Mouse (Mus musculus): ENCODE data around the gene Capn7. TPM values are rescaled to one million over a fixed set of nuclear protein-coding genes. Genes with fewer than 3 reads are reported as not detected.
A peak's percentile ranks its signal among the peaks of the same experiment; 100 is the strongest.

Gene Capn7
- total and polyA plus RNA-seq, 2 experiments = 6.1 to 38.1 TPM

- Histone ChIP-seq H3K36me3 (ENCODE audit: control insufficient read depth, insufficient read depth, low read length) (no peaks in the 10 kb centered on the region), H3K9ac (ENCODE audit: low read depth, low read length) (no peak overlapping the region), H3K79me2 (ENCODE audit: control insufficient read depth, insufficient read depth, low read length) (peaks cover 49% of the 10 kb centered on the region), H3K4me3 (ENCODE audit: insufficient read depth, low read depth, low read length) (no peak overlapping the region), H3K27me3 (ENCODE audit: control insufficient read depth, insufficient read depth, low read length) (no peaks in the 10 kb centered on the region), H3K27ac (replicated peaks; ENCODE audit: insufficient read depth, low read depth, low read length) (no peak overlapping the region), H3K4me1 (ENCODE audit: control insufficient read depth, insufficient read depth, low read length) (peaks cover 14% of the 10 kb centered on the region)
- WGBS = 95% methylated on average over 11 of the region's 11 CpGs
- TF ChIP-seq POLR2A (IDR thresholded peaks at IDR 0.05; ENCODE audit: extremely low read depth, insufficient read depth, low read length) = no peak
- TF ChIP-seq CTCF (IDR thresholded peaks at IDR 0.05; ENCODE audit: low read depth, low read length) = no peak
- DNase-seq (ENCODE audit: extremely low read depth, low read depth, low spot score) = no peak
Measured at GRCm38 (mm10) chr14:31398819-31399218, 62.4 kb downstream of the Capn7 start.

GRCm38 (mm10) chr14:31399271-31399670 lies 62.8 kb downstream of the Capn7 start:
- TF ChIP-seq CTCF (IDR thresholded peaks at IDR 0.05; ENCODE audit: low read depth, low read length) (no peak), POLR2A (IDR thresholded peaks at IDR 0.05; ENCODE audit: extremely low read depth, insufficient read depth, low read length) (no peak)
- no peak overlapping the region for H3K27ac ChIP-seq (replicated peaks; ENCODE audit: insufficient read depth, low read depth, low read length)
- no peaks in the 10 kb centered on the region for H3K36me3 ChIP-seq (ENCODE audit: control insufficient read depth, insufficient read depth, low read length)
- WGBS = 87% methylated on average over 3 of the region's 3 CpGs
- H3K4me3 ChIP-seq (ENCODE audit: insufficient read depth, low read depth, low read length) = no peak overlapping the region
- no peaks in the 10 kb centered on the region for H3K27me3 ChIP-seq (ENCODE audit: control insufficient read depth, insufficient read depth, low read length)
- H3K79me2 ChIP-seq (ENCODE audit: control insufficient read depth, insufficient read depth, low read length) = peaks cover 45% of the 10 kb centered on the region
- H3K9ac ChIP-seq (ENCODE audit: low read depth, low read length) = no peak overlapping the region
- no peak for DNase-seq (ENCODE audit: extremely low read depth, low read depth, low spot score)
- peaks cover 10% of the 10 kb centered on the region for H3K4me1 ChIP-seq (ENCODE audit: control insufficient read depth, insufficient read depth, low read length)

GRCm38 (mm10) chr14:31400246-31400645 lies 63.8 kb downstream of the Capn7 start:
- Histone ChIP-seq H3K4me3 (ENCODE audit: insufficient read depth, low read depth, low read length) (no peak overlapping the region), H3K27me3 (ENCODE audit: control insufficient read depth, insufficient read depth, low read length) (no peaks in the 10 kb centered on the region), H3K4me1 (ENCODE audit: control insufficient read depth, insufficient read depth, low read length) (peaks cover 14% of the 10 kb centered on the region), H3K9ac (ENCODE audit: low read depth, low read length) (no peak overlapping the region), H3K79me2 (ENCODE audit: control insufficient read depth, insufficient read depth, low read length) (peaks cover 42% of the 10 kb centered on the region), H3K36me3 (ENCODE audit: control insufficient read depth, insufficient read depth, low read length) (peaks cover 2% of the 10 kb centered on the region; the same call in 1 of the 2 replicates), H3K27ac (replicated peaks; ENCODE audit: insufficient read depth, low read depth, low read length) (no peak overlapping the region)
- WGBS = 91% methylated on average over 7 of the region's 7 CpGs
- TF ChIP-seq CTCF (IDR thresholded peaks at IDR 0.05; ENCODE audit: low read depth, low read length) (no peak), POLR2A (IDR thresholded peaks at IDR 0.05; ENCODE audit: extremely low read depth, insufficient read depth, low read length) (no peak)
- DNase-seq (ENCODE audit: extremely low read depth, low read depth, low spot score) = no peak

GRCm38 (mm10) chr14:31400896-31401295 lies 64.5 kb downstream of the Capn7 start:
- TF ChIP-seq POLR2A (IDR thresholded peaks at IDR 0.05; ENCODE audit: extremely low read depth, insufficient read depth, low read length) = no peak
- no peak for TF ChIP-seq CTCF (IDR thresholded peaks at IDR 0.05; ENCODE audit: low read depth, low read length)
- Histone ChIP-seq H3K9ac (ENCODE audit: low read depth, low read length) (no peak overlapping the region), H3K4me1 (ENCODE audit: control insufficient read depth, insufficient read depth, low read length) (peaks cover 14% of the 10 kb centered on the region), H3K27ac (replicated peaks; ENCODE audit: insufficient read depth, low read depth, low read length) (no peak overlapping the region), H3K4me3 (ENCODE audit: insufficient read depth, low read depth, low read length) (no peak overlapping the region), H3K79me2 (ENCODE audit: control insufficient read depth, insufficient read depth, low read length) (peaks cover 39% of the 10 kb centered on the region), H3K27me3 (ENCODE audit: control insufficient read depth, insufficient read depth, low read length) (no peaks in the 10 kb centered on the region), H3K36me3 (ENCODE audit: control insufficient read depth, insufficient read depth, low read length) (peaks cover 7% of the 10 kb centered on the region; the same call in 1 of the 2 replicates)
- 58% methylated on average over 11 of the region's 11 CpGs for WGBS
- DNase-seq (ENCODE audit: extremely low read depth, low read depth, low spot score) = no peak

GRCm38 (mm10) chr14:31401918-31402427 lies 65.5 kb downstream of the Capn7 start:
- no peak for DNase-seq (ENCODE audit: extremely low read depth, low read depth, low spot score)
- Histone ChIP-seq H3K4me1 (ENCODE audit: control insufficient read depth, insufficient read depth, low read length) (peaks cover 14% of the 10 kb centered on the region), H3K27ac (replicated peaks; ENCODE audit: insufficient read depth, low read depth, low read length) (0 out of 2 replicates have a peak overlapping the region, but pooled peaks have one; percentile 14), H3K36me3 (ENCODE audit: control insufficient read depth, insufficient read depth, low read length) (peaks cover 8% of the 10 kb centered on the region; the same call in 1 of the 2 replicates), H3K9ac (ENCODE audit: low read depth, low read length) (no peak overlapping the region), H3K27me3 (ENCODE audit: control insufficient read depth, insufficient read depth, low read length) (no peaks in the 10 kb centered on the region), H3K79me2 (ENCODE audit: control insufficient read depth, insufficient read depth, low read length) (peaks cover 42% of the 10 kb centered on the region; the same call in 1 of the 2 replicates), H3K4me3 (ENCODE audit: insufficient read depth, low read depth, low read length) (no peak overlapping the region)
- 83% methylated on average over 6 of the region's 6 CpGs for WGBS
- no peak for TF ChIP-seq CTCF (IDR thresholded peaks at IDR 0.05; ENCODE audit: low read depth, low read length)
- TF ChIP-seq POLR2A (IDR thresholded peaks at IDR 0.05; ENCODE audit: extremely low read depth, insufficient read depth, low read length) = no peak

GRCm38 (mm10) chr14:31402693-31403092 lies 66.3 kb downstream of the Capn7 start:
- Histone ChIP-seq H3K27ac (replicated peaks; ENCODE audit: insufficient read depth, low read depth, low read length) (0 out of 2 replicates have a peak overlapping the region, but pooled peaks have one; percentile 14), H3K79me2 (ENCODE audit: control insufficient read depth, insufficient read depth, low read length) (peaks cover 45% of the 10 kb centered on the region), H3K4me1 (ENCODE audit: control insufficient read depth, insufficient read depth, low read length) (peaks cover 15% of the 10 kb centered on the region), H3K9ac (ENCODE audit: low read depth, low read length) (no peak overlapping the region), H3K4me3 (ENCODE audit: insufficient read depth, low read depth, low read length) (no peak overlapping the region), H3K27me3 (ENCODE audit: control insufficient read depth, insufficient read depth, low read length) (no peaks in the 10 kb centered on the region), H3K36me3 (ENCODE audit: control insufficient read depth, insufficient read depth, low read length) (peaks cover 8% of the 10 kb centered on the region; the same call in 1 of the 2 replicates)
- TF ChIP-seq CTCF (IDR thresholded peaks at IDR 0.05; ENCODE audit: low read depth, low read length) (no peak), POLR2A (IDR thresholded peaks at IDR 0.05; ENCODE audit: extremely low read depth, insufficient read depth, low read length) (no peak)
- DNase-seq (ENCODE audit: extremely low read depth, low read depth, low spot score) = no peak
- WGBS = 85% methylated on average over 5 of the region's 5 CpGs

All from liver, adult 2 months (tissue).